Mouse (Mus musculus) left cerebral cortex, postnatal 36 days (tissue): ENCODE measurements around the gene Celsr1. TPM values are rescaled to one million over a fixed set of nuclear protein-coding genes. Genes with fewer than 3 reads are reported as not detected.

Experiments used
- DNase-seq, 2 experiments: peaks; one replicate each; pipeline ENCODE4 v3.0.0; 2021 to 2022; ENCODE audit warnings: low spot score in 2 of 2, mixed read lengths in 1 of 2
- intact Hi-C: fragments of 180-260 bp; cut with DNase I; formaldehyde crosslinking; loops from one replicate; pipeline ENCODE4 v1.15.1; 2025
- total RNA-seq, 2 experiments: library from RNA; stranded (reverse); gene quantifications; 2 replicates each; pipeline ENCODE4 v1.2.3; 2021

Gene Celsr1
- total RNA-seq, 2 experiments from 2014 or later: 3.4 to 4.3 TPM

DNA sequence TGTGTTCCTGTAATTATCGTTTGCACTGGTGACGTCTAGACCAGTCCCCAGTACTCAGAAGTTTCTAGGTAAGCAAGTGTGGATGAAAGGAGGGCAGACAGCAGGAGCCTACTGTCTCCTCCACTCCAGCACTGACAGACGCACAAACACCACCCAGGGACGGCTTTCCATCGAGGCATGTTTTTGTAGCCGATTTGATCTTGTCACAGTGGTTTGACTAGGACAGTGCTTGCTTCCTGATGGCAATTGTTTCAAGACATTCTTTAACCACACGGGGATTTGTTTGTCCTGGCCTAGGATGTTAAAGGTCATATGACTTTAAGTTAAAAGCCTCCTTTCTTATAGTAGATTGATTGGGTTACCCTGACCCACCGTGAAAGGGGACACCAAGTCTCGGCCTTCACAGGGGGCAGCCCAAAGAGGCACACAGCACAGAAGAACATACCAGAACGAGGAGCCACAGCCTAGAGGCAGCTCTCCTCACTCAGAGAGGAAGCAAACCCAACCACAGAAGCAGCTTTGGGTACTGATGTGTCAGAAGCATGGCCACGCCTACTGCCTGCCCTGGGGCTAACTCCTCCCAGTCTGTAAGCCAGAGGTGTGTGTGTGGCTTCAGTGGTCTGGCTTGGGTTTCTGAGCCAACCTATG lies 51.7 kb downstream of the Celsr1 start:
- intact Hi-C loops: no loop called here
- no peak for DNase-seq

DNA sequence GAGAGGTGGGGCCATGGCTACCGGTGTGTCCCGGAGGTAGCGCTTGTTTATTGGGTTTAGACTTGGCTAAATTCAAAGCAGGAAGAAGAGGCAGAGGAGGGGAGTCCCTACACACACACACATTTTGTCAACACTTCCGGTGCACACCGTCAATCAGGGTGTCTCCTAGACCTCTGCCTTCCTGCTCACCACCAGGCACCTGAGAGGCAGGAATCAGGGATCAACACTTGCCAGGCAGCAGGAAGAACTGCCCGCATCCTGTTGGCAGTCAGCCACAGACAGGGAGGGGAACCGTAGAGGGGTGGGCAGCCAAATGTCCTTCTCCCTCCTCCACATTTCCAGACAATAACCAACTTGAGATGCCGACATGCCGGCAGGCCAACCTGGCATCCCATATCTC lies 56.5 kb downstream of the Celsr1 start:
- intact Hi-C loops: no loop called here
- DNase-seq: no peak

DNA sequence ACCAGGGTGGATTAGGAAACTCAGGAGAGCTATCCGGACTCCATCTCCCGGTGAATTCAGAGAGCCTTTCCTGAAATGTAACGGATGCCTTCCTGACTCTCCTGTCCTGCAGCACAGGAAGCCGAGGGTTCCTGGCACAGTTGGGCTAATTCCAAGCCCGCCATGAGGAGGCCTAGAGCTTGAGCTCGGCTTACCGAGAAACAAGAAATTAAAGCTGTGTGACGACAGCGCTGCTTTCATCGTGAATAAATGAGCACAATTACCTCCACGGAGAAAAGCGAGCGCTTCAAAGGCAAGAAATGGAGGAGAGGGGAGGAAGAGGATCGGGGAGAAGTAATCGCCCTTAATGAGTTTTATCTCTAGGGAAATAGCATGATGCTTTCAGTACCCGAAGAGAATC lies 57.8 kb downstream of the Celsr1 start:
- intact Hi-C loops: no loop called here
- DNase-seq: no peak

DNA sequence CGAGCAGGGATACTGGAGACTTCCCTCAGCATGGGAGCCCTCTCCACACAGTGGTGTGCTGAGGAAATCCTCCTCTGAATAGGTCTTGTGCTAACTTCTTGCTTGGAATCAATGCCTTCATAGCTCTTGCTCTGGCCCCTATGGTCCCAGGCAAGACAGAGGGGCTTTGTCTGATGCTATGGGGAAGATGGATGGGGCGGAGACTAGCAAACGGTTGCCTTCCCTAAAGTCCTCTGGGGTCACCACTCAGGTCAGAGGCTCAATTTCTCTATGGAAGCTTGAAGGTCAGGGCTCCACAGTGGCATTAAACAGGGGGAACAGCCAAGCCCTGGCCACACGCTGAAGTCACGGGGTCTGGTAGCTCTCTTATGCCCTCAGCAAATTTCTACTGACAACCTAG lies 62.0 kb downstream of the Celsr1 start:
- intact Hi-C loops: no loop called here
- no peak for DNase-seq

DNA sequence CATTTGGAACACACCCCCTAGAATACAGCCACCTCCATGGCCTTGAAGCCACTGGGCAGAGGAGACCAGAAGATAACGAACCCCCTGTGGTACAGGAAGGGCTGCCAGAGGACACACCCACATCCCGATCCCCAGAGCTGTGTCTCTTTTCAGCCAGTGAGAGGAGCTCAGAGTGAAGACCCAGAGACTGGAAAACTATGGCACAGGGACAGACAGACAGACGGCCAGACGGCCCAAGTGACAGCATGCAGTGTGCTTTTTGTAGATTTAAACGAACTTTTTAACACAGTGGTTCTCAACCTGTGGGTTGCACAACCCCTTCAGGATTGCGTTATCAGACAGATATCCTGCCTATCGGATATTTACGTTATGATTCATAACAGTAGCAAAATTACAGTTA lies 63.1 kb downstream of the Celsr1 start:
- no peak for DNase-seq
- intact Hi-C loops: no loop called here

DNA sequence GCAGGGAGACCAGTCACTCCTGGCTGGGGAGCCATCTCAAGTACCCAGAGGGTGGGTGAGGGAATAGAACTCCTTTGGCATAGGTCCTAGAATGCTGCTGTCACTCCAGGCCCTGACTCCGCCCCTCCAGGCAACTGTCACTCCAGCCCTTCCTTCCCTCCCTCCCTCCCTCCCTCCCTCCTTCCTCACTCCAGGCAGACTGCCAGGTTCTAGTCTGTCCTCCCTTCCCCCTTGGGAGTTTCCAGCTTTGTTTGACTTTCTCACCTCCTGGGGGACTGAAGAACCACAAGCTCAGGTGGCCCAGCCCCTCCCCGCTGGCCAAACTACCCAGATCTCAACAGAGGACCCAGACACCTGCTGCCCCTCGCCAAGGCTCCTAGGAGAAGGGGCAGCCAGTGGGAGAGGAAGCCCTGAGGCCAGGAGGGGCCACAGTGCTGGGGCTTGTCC lies 63.8 kb downstream of the Celsr1 start:
- intact Hi-C loops: no loop called here
- no peak for DNase-seq

DNA sequence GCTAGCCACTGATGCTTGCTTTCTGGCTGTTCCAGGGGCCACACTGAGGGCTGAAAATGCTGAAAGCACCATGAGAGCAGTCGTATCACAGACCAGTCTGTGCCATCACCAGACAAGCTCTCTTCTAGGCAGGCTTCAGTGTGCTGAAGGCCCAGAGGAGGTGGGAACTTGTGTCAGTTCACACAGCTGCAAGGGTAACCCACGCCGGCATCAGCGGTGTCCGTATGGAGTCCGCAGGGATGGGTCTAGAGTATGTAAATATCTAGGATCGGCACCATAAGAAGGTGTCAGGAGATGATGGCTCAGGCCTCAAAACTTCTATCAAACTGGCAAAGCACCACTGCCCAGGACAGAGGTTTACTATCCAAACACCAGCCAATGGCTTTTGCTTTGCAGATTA lies 64.3 kb downstream of the Celsr1 start:
- intact Hi-C loops: no loop called here
- no peak for DNase-seq

DNA sequence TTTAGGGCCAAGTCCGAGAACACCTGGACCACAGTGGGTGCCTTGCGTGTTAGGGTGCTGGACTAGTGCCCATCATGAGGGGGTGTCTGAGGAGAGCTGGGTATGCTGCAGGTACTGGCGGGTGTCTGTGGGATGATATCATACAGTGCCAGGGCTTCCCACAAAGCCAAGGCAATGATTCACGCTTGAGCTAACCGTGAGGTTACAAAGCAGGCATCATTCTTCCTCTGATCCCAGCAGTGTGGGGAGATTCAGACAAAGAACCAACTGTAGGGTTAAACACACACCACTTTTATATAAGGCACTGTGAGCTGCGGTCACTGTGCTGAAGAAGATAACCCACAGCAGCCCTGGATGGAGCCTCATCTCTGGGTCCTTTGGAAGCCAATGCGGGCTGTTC lies 67.5 kb downstream of the Celsr1 start:
- intact Hi-C loops: no loop called here
- DNase-seq: no peak

DNA sequence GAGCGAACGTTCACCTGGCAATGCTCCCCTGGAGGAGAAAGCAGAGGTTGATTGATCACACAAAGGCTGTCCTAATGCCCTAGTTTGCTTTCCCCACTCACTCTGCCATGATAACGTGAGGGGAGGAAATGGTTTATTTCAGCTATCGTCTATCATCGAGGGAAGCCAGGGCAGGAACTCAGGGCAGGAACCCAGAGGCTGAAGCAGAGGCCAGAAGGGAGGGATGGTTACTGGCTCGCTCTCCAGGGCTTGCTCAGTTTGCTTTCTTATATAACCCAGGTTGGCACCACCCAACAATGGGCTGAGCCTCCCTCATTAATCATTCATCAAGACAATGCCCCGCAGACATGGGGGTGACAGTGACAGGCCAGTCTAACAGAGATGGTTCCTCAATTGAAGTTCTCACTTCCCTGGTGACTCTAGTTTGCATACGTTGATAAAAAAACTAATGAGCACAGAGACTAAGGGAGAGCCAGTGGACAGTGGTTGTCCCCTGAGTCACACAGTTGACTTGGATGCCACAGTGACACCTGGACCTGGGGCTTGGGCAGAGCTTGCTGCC lies 70.2 kb downstream of the Celsr1 start:
- no peak for DNase-seq
- intact Hi-C loops: no loop called here

DNA sequence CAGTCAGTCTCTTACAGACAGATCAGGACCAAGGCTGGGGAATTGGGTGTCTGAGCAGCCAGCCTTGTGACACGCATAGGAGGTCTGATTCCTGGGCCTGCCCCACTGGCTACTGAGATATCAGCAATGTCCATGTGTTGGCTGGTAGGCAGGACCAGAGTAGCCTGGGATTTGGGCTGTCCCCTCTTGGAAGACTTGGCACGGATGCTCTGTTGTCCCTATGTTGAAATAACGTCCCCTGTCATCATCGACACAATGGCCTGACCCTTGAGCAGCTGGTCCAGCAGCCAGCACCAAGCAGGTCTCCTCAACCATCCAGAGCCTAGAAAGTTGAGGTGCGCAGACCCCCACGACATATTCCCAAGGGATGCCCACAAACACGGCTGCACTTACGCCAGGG lies 70.9 kb downstream of the Celsr1 start:
- intact Hi-C loops: no loop called here
- DNase-seq: no peak

DNA sequence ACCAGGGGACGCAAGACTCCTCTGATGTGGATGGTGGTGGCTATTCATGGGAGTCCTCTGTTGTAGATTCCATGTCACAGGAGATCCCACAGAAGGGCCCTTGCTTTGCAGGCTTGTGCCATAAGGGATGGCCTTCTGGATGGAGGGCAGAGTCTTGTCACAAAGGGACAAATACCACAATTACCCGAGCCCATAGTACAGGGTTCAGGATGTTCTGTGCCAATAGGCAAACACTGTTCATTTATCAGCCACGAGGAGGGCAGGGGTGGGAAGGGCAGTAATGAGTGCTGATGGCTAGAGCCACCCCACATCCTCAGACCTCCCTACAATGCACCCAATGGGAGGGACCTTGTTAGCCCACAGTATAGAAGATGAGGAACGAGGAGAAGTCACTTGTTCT lies 71.9 kb downstream of the Celsr1 start:
- intact Hi-C loops: no loop called here

DNA sequence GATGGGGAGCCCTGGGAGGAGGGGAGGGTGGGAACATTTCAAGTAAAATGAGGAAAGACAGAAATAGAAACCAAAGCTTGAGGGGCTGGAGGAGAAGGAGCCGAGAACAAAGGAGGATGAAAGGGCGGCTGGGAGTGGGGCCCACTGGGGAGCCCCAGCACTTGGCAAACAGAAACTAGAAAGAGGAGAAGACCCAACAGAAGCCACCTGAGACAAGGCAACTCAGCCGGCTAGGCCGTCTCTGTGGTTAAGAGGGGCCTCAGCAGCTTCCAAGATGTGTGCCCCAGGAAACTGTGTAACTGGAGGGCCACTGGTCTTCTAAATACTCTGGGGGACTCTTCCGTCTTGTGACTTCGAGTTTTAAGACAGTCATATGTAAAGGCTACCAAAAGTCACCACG lies 72.4 kb downstream of the Celsr1 start:
- intact Hi-C loops: no loop called here
- no peak for DNase-seq

More for the DNA sequence above, 71.9 kb downstream of the Celsr1 start:
- no peak for DNase-seq

DNA sequence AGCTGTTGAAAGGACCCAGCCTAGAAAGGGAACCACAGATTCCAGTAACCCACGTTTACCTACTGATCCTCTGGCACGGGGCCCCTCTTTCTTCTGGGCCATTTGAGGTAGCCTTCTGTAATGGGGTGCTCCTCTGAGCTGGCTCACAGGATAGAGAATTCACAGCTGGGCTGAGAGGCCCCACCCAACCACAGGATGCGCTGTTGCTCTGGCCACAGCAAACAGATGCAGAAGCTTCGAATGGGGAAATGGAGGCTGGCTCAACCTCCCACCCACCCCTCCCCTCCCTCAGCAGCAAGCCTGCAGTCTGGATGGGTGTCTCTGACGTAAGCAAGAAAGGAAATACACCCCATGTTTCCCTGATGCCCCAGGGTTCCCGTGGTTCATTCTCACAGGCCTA lies 77.4 kb downstream of the Celsr1 start:
- intact Hi-C loops: no loop called here
- DNase-seq: no peak

DNA sequence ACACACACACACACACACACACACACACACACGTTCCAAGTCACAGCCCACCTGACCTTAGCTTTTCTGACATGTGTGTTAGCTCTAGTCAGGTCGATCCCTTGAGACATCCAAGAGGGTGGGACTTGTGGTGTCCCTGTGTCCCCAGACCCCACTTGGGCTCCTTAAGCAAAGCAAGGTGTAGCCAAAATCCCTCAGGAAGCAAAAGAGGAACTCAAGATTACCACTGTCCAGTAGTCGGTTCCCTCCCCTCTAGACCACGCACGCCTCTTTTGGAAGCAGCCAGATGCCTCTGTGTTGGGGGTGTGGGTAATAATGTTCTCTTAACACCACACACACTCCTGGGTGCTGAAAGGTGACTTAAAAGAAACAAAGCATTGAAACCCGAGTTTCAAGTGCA lies 80.1 kb downstream of the Celsr1 start:
- DNase-seq: no peak
- intact Hi-C loops: no loop called here

DNA sequence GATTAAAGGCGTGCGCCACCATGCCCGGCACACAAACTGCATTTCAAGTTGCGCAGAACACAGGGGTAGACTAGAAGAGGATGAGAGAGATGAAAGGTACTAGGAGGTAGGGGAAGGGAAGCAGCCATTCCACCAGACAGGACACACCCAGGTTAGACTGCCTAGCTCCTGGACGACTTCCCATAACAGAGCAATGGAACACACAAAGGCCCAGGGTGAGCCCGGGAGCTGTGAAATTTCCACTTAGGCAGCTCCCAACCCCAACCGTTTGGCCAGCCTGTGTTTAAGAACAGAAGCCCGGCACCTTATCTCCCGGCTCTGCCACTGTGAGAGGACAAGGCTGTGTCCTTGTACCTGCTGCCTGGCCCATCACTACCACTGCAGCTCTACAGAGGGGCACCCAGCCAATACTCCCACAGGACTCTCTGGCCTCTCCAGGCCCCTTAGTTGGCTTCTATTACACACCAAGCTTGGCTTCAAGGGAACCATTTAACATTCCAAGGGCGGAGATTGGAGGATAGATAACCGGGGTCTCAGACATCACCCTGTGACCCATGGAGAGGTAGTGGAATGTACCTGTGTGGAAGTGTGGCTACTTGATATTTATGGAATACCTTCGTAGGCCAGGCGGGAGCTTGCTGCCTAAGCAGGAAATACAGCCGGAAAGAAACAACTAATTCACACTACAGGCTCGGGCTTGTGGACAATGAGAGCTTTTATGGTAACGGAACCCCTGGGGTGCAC lies 84.0 kb downstream of the Celsr1 start:
- no peak for DNase-seq
- intact Hi-C loops: no loop called here

DNA sequence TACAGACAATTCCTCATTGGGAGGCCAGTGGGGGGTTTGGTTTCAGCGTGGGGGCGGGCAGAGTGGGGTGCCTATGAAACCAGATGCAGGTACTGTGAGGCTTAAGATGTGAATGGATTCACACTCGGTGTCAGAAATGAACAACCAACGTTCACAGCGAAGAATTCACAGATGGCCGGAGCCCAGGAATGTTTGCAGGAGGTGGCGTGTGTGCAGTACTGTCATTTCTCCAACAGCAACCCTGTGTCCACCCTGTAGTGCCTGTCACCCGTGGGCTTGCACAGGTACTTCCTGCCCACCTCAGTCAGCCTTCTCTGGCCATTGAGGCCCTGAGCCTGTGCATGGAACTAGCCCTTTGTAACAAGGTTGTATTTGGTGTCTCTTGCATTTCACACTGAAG lies 85.6 kb downstream of the Celsr1 start:
- DNase-seq: no peak
- intact Hi-C loops: no loop called here

DNA sequence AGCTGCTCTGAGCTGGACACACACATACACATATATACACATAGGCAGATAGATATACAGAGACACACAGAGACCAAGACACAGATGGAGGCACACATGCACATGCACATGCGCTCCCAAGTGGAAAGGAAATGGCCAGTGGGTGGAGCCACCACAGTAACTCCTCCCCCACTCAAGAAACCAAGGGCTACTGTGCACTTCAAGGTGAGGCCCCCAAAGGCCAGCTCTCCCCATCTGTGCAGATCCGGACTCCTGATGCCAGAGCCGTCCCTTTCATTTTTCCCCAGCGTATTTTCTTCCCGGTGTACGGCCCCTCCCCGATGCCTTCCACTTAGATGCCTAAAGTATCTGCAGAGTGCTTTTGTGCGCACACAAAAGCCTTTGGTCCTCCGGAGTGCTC lies 86.0 kb downstream of the Celsr1 start:
- intact Hi-C loops: no loop called here
- DNase-seq: no peak

DNA sequence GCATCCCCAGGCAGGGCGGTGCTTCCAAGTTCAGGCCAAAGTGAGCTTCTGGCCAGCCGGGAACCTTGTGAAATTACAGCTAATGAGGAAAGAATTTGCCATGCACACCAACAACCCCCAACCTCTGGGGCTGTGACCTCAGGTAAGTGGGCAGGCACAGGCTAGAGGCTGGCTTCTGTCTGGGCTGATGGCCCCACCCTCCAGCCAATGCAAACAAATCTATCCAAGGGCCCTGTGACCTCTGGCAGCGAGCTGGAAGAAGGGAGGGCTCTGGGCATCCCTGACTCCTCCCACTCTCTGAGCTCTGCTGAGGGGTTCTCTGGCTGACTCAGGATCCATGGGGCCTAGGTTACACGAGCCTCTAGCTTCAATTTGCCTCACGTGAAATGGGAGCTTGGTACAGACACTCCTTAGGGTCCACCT lies 97.9 kb downstream of the Celsr1 start:
- no peak for DNase-seq
- intact Hi-C loops: no loop called here

DNA sequence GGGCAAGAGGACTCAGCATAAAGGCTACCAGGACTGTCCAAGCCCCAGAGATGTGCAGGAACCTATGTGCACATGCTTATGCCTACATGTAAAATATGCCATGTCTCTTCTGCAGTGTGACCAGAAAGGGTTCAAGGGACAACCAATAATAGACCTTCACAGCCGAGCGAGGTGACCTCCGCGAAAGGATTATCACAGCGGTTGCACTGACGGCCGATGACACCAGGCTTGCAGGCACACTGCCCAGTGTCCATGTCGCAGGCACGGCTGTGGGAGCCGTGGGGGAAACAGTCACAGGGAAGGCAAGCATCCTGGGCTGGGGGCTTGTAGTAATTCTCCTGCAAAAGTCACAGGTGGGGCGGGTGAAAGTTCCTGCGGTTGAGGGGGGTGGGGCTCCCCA lies 105.4 kb downstream of the Celsr1 start:
- no peak for DNase-seq
- intact Hi-C loops: no loop called here

DNA sequence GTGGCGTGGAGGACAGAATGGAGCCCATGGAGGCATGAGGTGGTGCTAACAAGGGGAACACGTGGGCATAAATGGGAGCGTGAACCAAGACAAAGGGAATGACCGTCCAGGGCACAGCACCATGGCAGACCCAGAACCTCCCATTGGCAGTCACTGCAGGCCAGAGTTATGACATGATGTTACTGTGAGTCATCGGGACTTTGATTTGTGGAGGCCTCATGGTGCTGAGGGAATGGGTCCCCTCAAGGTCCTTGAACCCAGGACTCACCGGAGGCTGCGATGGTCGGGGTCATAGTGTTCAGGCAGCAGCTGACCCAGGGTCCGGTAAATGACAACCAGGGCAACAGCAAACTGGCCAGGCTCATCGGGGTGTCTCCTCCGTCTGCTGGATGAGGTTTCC lies 111.7 kb downstream of the Celsr1 start:
- DNase-seq: no peak
- intact Hi-C loops: no loop called here

DNA sequence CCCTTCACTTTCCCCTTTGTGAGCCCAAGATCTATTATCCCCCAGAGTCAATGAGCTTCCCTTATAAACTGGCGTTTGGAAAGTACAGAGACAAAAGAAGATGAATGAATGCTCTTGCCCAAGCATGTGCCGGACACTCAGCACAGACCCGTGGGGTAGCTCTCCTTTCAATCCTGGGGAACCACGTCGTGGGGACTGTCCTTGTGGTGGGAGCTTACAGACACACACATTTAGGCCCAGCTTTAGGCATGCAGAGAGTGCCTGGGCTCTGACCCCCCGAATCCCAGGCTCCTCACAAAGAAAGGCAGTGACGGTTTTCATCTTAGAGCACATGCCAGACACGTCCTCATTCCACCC lies 113.7 kb downstream of the Celsr1 start:
- no peak for DNase-seq
- intact Hi-C loops: no loop called here
